Mouse (Mus musculus): Measurements from ENCODE around the gene Bcl2a1b.
"Not testable (repeated sequence)": the region's sequence is repeated elsewhere in the genome, so short reads cannot be mapped to it uniquely, and the experiment has no call there.

DNA sequence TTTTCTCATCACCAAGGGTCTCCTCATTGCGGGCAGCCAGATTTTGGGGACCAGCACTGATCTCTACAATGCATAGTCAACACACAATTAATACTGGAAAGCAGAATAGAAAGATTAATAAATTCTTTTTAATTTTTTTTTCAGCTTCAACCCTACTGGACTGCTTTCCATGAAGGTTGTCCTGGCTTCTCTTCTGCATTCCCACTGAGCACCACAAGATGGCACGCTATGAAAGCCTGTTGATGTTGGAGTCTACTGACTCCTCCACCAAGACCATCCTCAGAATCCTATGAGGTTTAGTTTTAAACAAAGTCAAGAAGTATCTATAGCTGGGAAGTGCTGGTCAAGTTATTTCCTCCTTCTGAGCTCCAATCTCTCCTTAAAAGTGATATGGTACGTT is 20.2 kb upstream of the Bcl2a1b start:
- TF ChIP-seq CTCF (IDR thresholded peaks at IDR 0.05; ENCODE audit: extremely low read depth, insufficient read depth, insufficient read length, insufficient replicate concordance) = peak; percentile 26; the same call in 1 of the 2 replicates
- not testable (repeated sequence) for TF ChIP-seq POLR2A (IDR thresholded peaks at IDR 0.05; ENCODE audit: low read depth, low read length)

Measured in spleen, adult 2 months (tissue).